Mouse (Mus musculus) limb, embryonic 13.5 days (tissue): ENCODE measurements around the gene Asphd2. TPM values are rescaled to one million over a fixed set of nuclear protein-coding genes. Genes with fewer than 3 reads are reported as not detected.
A peak's percentile ranks its signal among the peaks of the same experiment; 100 is the strongest.
"Not testable (repeated sequence)": the region's sequence is repeated elsewhere in the genome, so short reads cannot be mapped to it uniquely, and the experiment has no call there.

ENCODE experiments used
- ATAC-seq: fragments of 200-750 bp; cut with Nextera tagmentation; 2 replicates; pipeline ENCODE4 v1.8.0; 2017; ENCODE audit warnings: low read depth, moderate number of reproducible peaks, moderate TSS enrichment; ENCODE audit not compliant: low FRiP score
- H3K27ac ChIP-seq: fragments of 300-500 bp; sonication (generic); 2 replicates; pipeline ENCODE4 v1.5.1; 2015; ENCODE audit warnings: inconsistent platforms, mild to moderate bottlenecking, moderate library complexity
- H3K27me3 ChIP-seq: fragments of 300-500 bp; sonication (generic); 2 replicates; pipeline ENCODE4 v1.6.1; 2015; ENCODE audit warnings: mild to moderate bottlenecking, inconsistent platforms
- H3K36me3 ChIP-seq: fragments of 300-500 bp; sonication (generic); 2 replicates; pipeline ENCODE4 v1.6.1; 2015; ENCODE audit warnings: inconsistent platforms, mild to moderate bottlenecking, moderate library complexity
- H3K4me1 ChIP-seq: fragments of 300-500 bp; sonication (generic); 2 replicates; pipeline ENCODE4 v1.6.1; 2015; ENCODE audit warnings: inconsistent platforms
- H3K4me2 ChIP-seq: fragments of 300-500 bp; sonication (generic); replicated peaks from 2 replicates; pipeline ENCODE4 v1.6.1; 2015; ENCODE audit warnings: inconsistent platforms, mild to moderate bottlenecking, moderate library complexity
- H3K4me3 ChIP-seq: fragments of 300-500 bp; sonication (generic); 2 replicates; pipeline ENCODE4 v1.5.1; 2015; ENCODE audit warnings: moderate library complexity, mild to moderate bottlenecking, inconsistent platforms
- H3K9ac ChIP-seq: fragments of 300-500 bp; sonication (generic); 2 replicates; pipeline ENCODE4 v1.6.1; 2015; ENCODE audit warnings: mild to moderate bottlenecking, inconsistent platforms
- H3K9me3 ChIP-seq: fragments of 300-500 bp; sonication (generic); 2 replicates; pipeline ENCODE4 v1.6.1; 2016; ENCODE audit warnings: inconsistent platforms
- WGBS: fragments of 180-500 bp; shearing (Covaris S2); methylation state at CpG from one replicate; pipeline ENCODE4 v1.1.7; 2015; 5-methylcytosine and 5-hydroxymethylcytosine counted together
- polyA plus RNA-seq: library from polyadenylated mRNA; unstranded; fragments of >200 nt; fragmentation: Nextera tagmentation; extraction: Ambion mirVana; gene quantifications from 2 replicates; pipeline ENCODE4 v1.2.1, GENCODE M21; 2015

Asphd2 gene
- 19.1 and 23.7 TPM in 2 replicates for polyA plus RNA-seq

DNA sequence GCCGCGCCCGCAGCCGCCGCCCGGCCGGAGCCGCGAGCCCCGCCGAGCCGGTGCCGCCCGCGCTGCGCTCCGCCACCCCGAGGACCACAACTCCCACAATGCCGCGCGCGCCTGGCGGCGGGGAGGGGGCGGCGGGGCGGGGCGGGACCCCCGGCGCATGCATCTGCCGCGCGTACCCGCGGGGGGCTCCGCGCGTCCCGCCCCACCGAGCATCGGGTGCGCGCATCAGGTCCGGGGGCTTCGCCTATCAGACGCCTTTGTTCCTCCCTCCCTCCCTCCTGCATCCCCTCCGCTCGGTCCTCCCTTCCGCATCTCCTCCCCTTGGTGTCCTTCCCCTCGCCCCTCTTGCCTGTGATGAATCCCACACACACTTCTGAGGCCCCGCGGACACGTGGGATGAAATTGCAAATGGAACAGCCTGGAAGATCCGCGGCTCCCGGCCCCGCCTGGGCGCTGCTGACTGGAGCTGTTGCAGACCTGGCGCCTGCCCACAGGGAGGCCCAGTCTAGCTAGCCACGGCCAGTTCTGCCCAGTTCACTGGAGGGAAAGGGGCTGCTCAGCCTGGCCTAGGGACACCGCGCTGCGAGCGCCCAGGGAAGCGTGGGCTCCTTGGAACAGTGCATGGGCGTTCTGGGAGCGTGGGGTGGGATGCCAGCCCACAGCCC, at the start of gene Asphd2:
Gene Asphd2, minus strand, starts transcription at position 88 of the 665 bp plus-strand sequence.
- ATAC-seq: peak; percentile 87
- no peaks in the 10 kb centered on the region for H3K9me3 ChIP-seq
- H3K36me3 ChIP-seq: peaks cover 14% of the 10 kb centered on the region
- 1% methylated on average over 57 of the region's 67 CpGs for WGBS
- peaks cover 11% of the 10 kb centered on the region for H3K4me1 ChIP-seq
- peak within 1 kb of the TSS; percentile 79 for H3K4me2 ChIP-seq
- peak within 1 kb of the TSS; percentile 63; the same call in 1 of the 2 replicates for H3K27ac ChIP-seq
- H3K9ac ChIP-seq: peak within 1 kb of the TSS; percentile 74
- peak within 1 kb of the TSS; percentile 68 for H3K4me3 ChIP-seq
- H3K27me3 ChIP-seq: peaks cover 29% of the 10 kb centered on the region

GRCm38 (mm10) chr5:112438535-112438934, 43.9 kb upstream of the Asphd2 start:
- H3K27ac ChIP-seq: no peak overlapping the region
- WGBS: 51% methylated on average over 10 of the region's 10 CpGs
- H3K36me3 ChIP-seq: no peaks in the 10 kb centered on the region
- H3K9ac ChIP-seq: no peak overlapping the region
- no peaks in the 10 kb centered on the region for H3K4me1 ChIP-seq
- ATAC-seq: no peak
- H3K27me3 ChIP-seq: peaks cover 4% of the 10 kb centered on the region; the same call in 1 of the 2 replicates
- no peak overlapping the region for H3K4me2 ChIP-seq
- no peaks in the 10 kb centered on the region for H3K9me3 ChIP-seq
- H3K4me3 ChIP-seq: no peak overlapping the region

DNA sequence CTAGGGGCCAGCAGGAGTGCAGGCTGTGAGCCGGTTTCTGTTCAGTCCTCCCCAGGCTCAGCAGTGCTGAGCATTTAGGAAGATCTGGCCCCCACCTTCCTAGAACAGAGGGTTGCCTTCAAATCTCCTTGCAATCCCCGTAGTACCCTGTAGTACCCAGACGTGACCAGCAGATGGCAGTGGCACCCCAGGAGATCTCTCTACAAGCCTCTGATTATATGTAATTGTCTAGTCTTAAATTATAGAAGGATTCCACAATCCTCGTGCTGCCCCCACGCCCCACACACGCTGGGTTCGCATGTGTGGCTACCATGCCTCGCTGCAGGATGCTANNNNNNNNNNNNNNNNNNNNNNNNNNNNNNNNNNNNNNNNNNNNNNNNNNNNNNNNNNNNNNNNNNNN, 38.3 kb upstream of the Asphd2 start:
- H3K9ac ChIP-seq: no peak overlapping the region
- H3K27ac ChIP-seq: no peak overlapping the region
- H3K4me1 ChIP-seq: peaks cover 8% of the 10 kb centered on the region
- no peak for ATAC-seq
- H3K4me3 ChIP-seq: no peak overlapping the region
- H3K36me3 ChIP-seq: no peaks in the 10 kb centered on the region
- 2% methylated on average over 8 of the region's 8 CpGs for WGBS
- no peak overlapping the region for H3K4me2 ChIP-seq
- no peaks in the 10 kb centered on the region for H3K9me3 ChIP-seq
- H3K27me3 ChIP-seq: peaks cover 27% of the 10 kb centered on the region

- Histone ChIP-seq H3K27ac (no peak overlapping the region), H3K9ac (no peak overlapping the region), H3K36me3 (no peaks in the 10 kb centered on the region), H3K4me2 (no peak overlapping the region), H3K4me3 (no peak overlapping the region), H3K9me3 (no peaks in the 10 kb centered on the region), H3K4me1 (peaks cover 8% of the 10 kb centered on the region), H3K27me3 (peaks cover 27% of the 10 kb centered on the region)
- no peak for ATAC-seq
- 82% methylated on average over 5 of the region's 5 CpGs for WGBS
Observed at GRCm38 (mm10) chr5:112432033-112432432, 37.4 kb upstream of the Asphd2 start.

DNA sequence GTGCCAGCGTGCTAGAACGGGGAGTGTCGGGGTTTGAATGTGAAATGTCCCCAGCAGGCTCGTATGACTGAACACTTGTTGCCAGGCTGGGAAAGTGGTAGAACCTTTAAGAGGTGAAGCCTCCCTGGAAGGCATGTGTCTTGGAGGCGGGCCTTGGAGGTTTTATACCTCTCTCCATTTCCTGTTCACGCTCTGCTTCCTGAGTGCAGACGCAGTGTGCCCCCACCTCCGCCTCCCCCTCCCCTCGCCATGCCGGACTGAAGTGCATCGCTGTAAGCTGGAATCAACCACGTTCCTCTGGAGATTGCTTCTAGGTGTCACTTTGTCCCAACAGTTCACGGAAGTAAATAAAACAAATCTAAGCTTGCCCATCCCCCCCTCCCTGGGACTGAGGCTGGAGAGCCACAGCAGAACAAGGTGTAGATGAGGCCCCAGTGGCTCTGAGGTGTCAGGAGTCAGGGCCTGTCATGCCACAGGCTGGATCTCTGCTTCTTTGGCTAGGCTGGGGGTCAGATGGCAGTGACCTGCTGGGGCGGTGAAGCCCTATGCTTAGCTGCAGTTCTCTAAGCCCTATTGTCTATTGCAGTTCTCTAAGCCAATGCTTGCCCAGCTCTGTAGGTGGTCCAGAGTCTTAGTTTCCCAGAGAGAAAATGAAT, 36.6 kb upstream of the Asphd2 start:
- no peak for ATAC-seq
- Histone ChIP-seq H3K27ac (no peak overlapping the region), H3K9me3 (no peaks in the 10 kb centered on the region), H3K4me1 (peaks cover 8% of the 10 kb centered on the region), H3K4me2 (peak overlapping the region; percentile 54), H3K9ac (peak overlapping the region; percentile 48; the same call in 1 of the 2 replicates), H3K36me3 (no peaks in the 10 kb centered on the region), H3K4me3 (0 out of 2 replicates have a peak overlapping the region, but pooled peaks have one; percentile 18), H3K27me3 (peaks cover 28% of the 10 kb centered on the region)
- whole genome bisulfite sequencing: 15% methylated on average over 14 of the region's 14 CpGs

GRCm38 (mm10) chr5:112428944-112429343, 34.3 kb upstream of the Asphd2 start:
- Histone ChIP-seq H3K4me1 (peaks cover 8% of the 10 kb centered on the region), H3K4me3 (no peak overlapping the region), H3K9ac (no peak overlapping the region), H3K27me3 (peaks cover 45% of the 10 kb centered on the region), H3K36me3 (no peaks in the 10 kb centered on the region), H3K4me2 (peak overlapping the region; percentile 46), H3K27ac (no peak overlapping the region), H3K9me3 (no peaks in the 10 kb centered on the region)
- no peak for ATAC-seq
- 16% methylated on average over 19 of the region's 19 CpGs for WGBS

DNA sequence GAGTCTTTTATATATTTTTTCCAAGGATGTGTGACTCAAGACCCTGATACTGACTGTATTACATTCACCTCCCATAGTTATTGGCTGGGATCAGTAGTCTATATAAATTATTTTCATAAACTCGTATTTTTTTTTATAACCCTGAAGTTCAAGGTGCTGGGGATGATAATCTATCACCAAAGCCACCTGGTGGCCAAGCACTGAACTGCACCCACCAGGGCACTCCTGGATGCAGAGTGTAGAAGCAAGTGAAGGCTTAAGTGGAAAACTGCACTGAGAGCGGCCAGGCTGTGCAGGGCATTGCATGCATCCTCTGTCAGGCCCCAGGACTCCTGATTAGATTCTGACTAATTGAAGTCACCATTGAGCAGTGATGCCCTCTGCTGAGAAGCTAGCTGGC, 32.6 kb upstream of the Asphd2 start:
- 46% methylated on average over 2 of the region's 2 CpGs for WGBS
- H3K4me2 ChIP-seq: no peak overlapping the region
- H3K4me1 ChIP-seq: peaks cover 8% of the 10 kb centered on the region
- no peak overlapping the region for H3K4me3 ChIP-seq
- no peak overlapping the region for H3K27ac ChIP-seq
- H3K9me3 ChIP-seq: no peaks in the 10 kb centered on the region
- H3K9ac ChIP-seq: no peak overlapping the region
- peaks cover 43% of the 10 kb centered on the region for H3K27me3 ChIP-seq
- H3K36me3 ChIP-seq: no peaks in the 10 kb centered on the region
- ATAC-seq: no peak

- H3K4me1 ChIP-seq: peaks cover 8% of the 10 kb centered on the region
- no peak overlapping the region for H3K27ac ChIP-seq
- H3K27me3 ChIP-seq: peaks cover 36% of the 10 kb centered on the region
- WGBS: 84% methylated on average over 7 of the region's 7 CpGs
- ATAC-seq: no peak
- no peak overlapping the region for H3K9ac ChIP-seq
- H3K4me3 ChIP-seq: no peak overlapping the region
- no peaks in the 10 kb centered on the region for H3K9me3 ChIP-seq
- no peaks in the 10 kb centered on the region for H3K36me3 ChIP-seq
- no peak overlapping the region for H3K4me2 ChIP-seq
Observed at GRCm38 (mm10) chr5:112426635-112427034, 32.0 kb upstream of the Asphd2 start.

DNA sequence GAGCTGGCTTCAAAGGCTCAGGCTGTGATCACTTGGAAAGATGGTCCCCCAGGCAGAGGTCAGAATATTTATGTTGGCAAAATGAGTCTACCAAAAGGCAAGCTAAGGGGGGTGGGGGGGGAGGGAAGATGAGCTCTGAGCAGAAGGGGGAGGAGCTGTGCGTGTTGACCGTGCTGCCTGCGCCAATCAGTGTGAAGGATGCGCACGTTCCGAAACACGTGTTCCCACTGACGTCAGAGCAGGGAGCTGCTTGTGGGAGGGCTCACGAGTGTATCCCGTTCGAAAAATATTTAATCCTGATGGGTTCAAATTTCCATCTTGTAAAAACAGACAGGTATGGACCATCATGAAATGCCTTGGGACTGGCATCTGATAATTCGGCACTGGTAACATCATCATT, 24.9 kb upstream of the Asphd2 start:
- 29% methylated on average over 12 of the region's 12 CpGs for WGBS
- Histone ChIP-seq H3K27ac (no peak overlapping the region), H3K4me1 (no peaks in the 10 kb centered on the region), H3K36me3 (no peaks in the 10 kb centered on the region), H3K4me2 (no peak overlapping the region; the same call in 1 of the 2 replicates), H3K9me3 (no peaks in the 10 kb centered on the region), H3K9ac (no peak overlapping the region), H3K4me3 (no peak overlapping the region), H3K27me3 (peaks cover 18% of the 10 kb centered on the region)
- ATAC-seq: no peak

GRCm38 (mm10) chr5:112418023-112418422, 23.4 kb upstream of the Asphd2 start:
- H3K4me1 ChIP-seq: no peaks in the 10 kb centered on the region
- ATAC-seq: no peak
- peaks cover 5% of the 10 kb centered on the region; the same call in 1 of the 2 replicates for H3K9me3 ChIP-seq
- H3K4me2 ChIP-seq: no peak overlapping the region
- no peak overlapping the region for H3K4me3 ChIP-seq
- peaks cover 9% of the 10 kb centered on the region for H3K27me3 ChIP-seq
- H3K36me3 ChIP-seq: no peaks in the 10 kb centered on the region
- H3K9ac ChIP-seq: no peak overlapping the region
- 75% methylated on average over 4 of the region's 4 CpGs for WGBS
- H3K27ac ChIP-seq: no peak overlapping the region

- WGBS: 69% methylated on average over 5 of the region's 5 CpGs
- Histone ChIP-seq H3K36me3 (no peaks in the 10 kb centered on the region), H3K9me3 (peaks cover 5% of the 10 kb centered on the region; the same call in 1 of the 2 replicates), H3K4me1 (peaks cover 7% of the 10 kb centered on the region), H3K27ac (no peak overlapping the region), H3K4me2 (no peak overlapping the region), H3K4me3 (no peak overlapping the region), H3K9ac (no peak overlapping the region), H3K27me3 (peaks cover 21% of the 10 kb centered on the region)
- no peak for ATAC-seq
Observed at GRCm38 (mm10) chr5:112416673-112417072, 22.0 kb upstream of the Asphd2 start.

DNA sequence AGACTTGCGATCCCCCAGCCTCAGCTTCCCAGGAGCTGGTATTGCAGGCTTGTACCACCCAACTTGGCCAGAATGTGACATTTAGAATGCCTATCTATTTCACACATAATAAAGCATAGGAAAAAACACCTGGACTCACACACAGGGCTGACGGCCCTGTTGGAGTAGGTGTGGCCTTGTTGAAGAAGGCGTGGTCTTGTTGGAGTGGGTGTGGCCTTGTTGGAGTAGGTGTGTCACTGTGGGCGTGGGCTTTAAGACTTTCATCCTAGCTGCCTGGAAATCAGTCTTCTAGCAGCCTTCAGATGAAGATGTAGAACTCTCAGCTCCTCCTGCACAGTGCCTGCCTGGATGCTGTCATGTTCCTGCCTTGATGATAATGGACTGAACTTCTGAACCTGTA, 18.1 kb upstream of the Asphd2 start:
- not testable (repeated sequence) for H3K27ac ChIP-seq, H3K9me3 ChIP-seq, H3K4me2 ChIP-seq, ATAC-seq, H3K9ac ChIP-seq, H3K4me3 ChIP-seq, H3K36me3 ChIP-seq
- 68% methylated on average over 4 of the region's 4 CpGs for WGBS
- Histone ChIP-seq H3K27me3 (peaks cover 27% of the 10 kb centered on the region), H3K4me1 (peaks cover 16% of the 10 kb centered on the region)
